Mouse (Mus musculus): ENCODE data around the gene Unc93b1. TPM values are rescaled to one million over a fixed set of nuclear protein-coding genes. Genes with fewer than 3 reads are reported as not detected.

The Unc93b1 gene
- polyA plus RNA-seq (2016; fragmentation: Nextera tagmentation; extraction: Ambion mirVana) = 11.7 and 12.1 TPM in 2 replicates

DNA sequence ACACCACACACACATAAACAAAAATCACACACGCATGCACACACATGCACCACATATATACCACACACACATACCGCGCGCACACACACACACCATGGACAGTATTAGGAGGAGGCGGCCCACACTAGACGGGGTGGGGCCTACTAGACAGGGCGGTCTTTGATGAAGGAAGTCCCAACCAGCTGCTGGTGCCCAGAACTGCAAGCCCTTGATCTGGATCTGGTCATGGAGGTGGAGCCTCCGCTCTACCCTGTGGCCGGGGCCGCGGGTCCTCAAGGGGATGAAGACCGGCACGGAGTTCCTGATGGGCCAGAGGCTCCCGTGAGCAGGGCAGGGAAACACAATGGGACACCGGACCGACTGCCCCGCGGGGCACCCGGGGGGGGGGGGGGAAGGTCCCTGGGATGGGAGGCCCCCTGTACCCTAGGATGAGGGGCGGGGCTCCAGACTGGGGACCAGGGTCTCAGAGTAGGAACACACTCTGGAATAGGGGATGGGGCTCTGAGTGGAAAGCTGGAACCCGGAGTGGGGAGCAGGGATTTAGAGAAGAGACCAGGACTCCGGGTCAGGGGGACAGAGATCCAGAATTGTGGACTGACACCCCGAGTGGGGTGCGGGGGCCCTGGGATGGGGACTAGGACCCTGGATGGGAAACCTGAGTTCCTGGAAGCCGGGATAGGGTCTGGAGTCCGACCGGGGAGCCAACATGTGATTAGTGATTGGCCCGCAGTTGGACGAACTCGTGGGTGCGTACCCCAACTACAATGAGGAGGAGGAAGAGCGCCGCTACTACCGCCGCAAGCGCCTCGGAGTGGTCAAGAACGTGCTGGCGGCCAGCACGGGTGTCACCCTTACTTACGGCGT is at the start of gene Unc93b1:
Unc93b1 (plus strand) TSS at position 155 of the 864 bp plus-strand sequence.
- ATAC-seq (ENCODE audit: insufficient number of reproducible peaks, insufficient read depth, low FRiP score, low TSS enrichment, low read depth) = peak; percentile 86
- H3K9ac ChIP-seq (replicated peaks) = peak within 1 kb of the TSS; percentile 56
- 5% methylated on average over 42 of the region's 42 CpGs for WGBS

DNA sequence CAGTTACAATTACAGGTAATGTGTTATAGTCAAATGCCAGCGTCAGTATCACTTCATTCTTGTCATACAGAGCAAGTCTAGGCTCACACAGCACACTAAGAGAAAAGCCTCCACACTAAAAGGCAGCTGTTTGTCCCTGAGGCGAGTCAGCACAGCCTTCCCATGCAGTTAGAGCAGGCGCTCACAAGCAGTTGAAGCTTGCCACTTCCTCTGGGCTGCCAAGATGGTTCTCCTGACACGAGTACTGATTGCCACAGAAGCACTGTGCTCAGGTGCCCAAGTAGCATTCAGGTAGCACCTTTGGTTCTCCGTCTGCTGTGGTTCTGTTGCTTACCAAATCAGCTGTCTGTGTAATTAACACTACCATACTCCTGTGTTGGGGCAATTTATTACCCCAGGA is 45.9 kb upstream of the Unc93b1 start:
- ATAC-seq (ENCODE audit: insufficient number of reproducible peaks, insufficient read depth, low FRiP score, low TSS enrichment, low read depth) = no peak
- WGBS = 87% methylated on average over 5 of the region's 5 CpGs
- no peak overlapping the region for H3K4me2 ChIP-seq
- no peak overlapping the region for H3K9ac ChIP-seq (replicated peaks)
- no peaks in the 10 kb centered on the region for H3K4me1 ChIP-seq (replicated peaks)
- no peaks in the 10 kb centered on the region for H3K9me3 ChIP-seq
- no peak overlapping the region for H3K27ac ChIP-seq
- H3K36me3 ChIP-seq = peaks cover 89% of the 10 kb centered on the region
- no peak overlapping the region for H3K4me3 ChIP-seq (replicated peaks)
- no peaks in the 10 kb centered on the region for H3K27me3 ChIP-seq

More for the DNA sequence above, at the start of gene Unc93b1:
- Histone ChIP-seq H3K27ac (no peak within 1 kb of the TSS), H3K36me3 (no peaks in the 10 kb centered on the region), H3K27me3 (peaks cover 12% of the 10 kb centered on the region; the same call in 1 of the 2 replicates), H3K4me2 (peak within 1 kb of the TSS; percentile 87), H3K4me3 (replicated peaks) (peak within 1 kb of the TSS; percentile 50), H3K9me3 (no peaks in the 10 kb centered on the region), H3K4me1 (replicated peaks) (peaks cover 12% of the 10 kb centered on the region)

DNA sequence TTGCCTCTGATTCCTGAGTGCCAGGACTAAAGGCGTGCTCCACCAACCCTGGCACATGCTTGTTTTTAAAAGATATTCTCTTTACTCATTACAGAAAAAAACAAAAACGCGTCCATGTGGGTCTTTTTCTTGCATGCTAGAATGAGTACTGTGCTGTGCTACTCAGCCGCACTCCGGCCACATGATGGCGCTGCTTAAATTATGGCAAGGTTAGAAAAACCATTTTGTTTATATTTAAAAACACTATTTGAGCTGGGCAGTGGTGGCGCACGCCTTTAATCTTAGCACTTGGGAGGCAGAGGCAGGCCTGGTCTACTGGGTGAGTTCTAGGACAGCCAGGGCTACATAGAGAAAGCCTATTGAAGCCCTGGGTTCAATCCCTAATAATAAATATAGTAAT is 44.8 kb upstream of the Unc93b1 start:
- Histone ChIP-seq H3K27me3 (no peaks in the 10 kb centered on the region), H3K4me2 (no peak overlapping the region), H3K27ac (no peak overlapping the region), H3K4me1 (replicated peaks) (no peaks in the 10 kb centered on the region), H3K9ac (replicated peaks) (no peak overlapping the region), H3K4me3 (replicated peaks) (no peak overlapping the region), H3K36me3 (peaks cover 96% of the 10 kb centered on the region), H3K9me3 (no peaks in the 10 kb centered on the region)
- 90% methylated on average over 8 of the region's 8 CpGs for WGBS
- ATAC-seq (ENCODE audit: insufficient number of reproducible peaks, insufficient read depth, low FRiP score, low TSS enrichment, low read depth) = no peak

- no peak overlapping the region for H3K27ac ChIP-seq
- ATAC-seq (ENCODE audit: insufficient number of reproducible peaks, insufficient read depth, low FRiP score, low TSS enrichment, low read depth) = no peak
- H3K4me2 ChIP-seq = no peak overlapping the region
- no peaks in the 10 kb centered on the region for H3K9me3 ChIP-seq
- no peak overlapping the region for H3K4me3 ChIP-seq (replicated peaks)
- H3K9ac ChIP-seq (replicated peaks) = no peak overlapping the region
- H3K4me1 ChIP-seq (replicated peaks) = no peaks in the 10 kb centered on the region
- WGBS = 89% methylated on average over 4 of the region's 4 CpGs
- H3K27me3 ChIP-seq = no peaks in the 10 kb centered on the region
- peaks cover 98% of the 10 kb centered on the region for H3K36me3 ChIP-seq
Observed at GRCm38 (mm10) chr19:3893545-3894116, 41.4 kb upstream of the Unc93b1 start.

- no peaks in the 10 kb centered on the region for H3K27me3 ChIP-seq
- WGBS = 90% methylated on average over 2 of the region's 2 CpGs
- no peak for ATAC-seq (ENCODE audit: insufficient number of reproducible peaks, insufficient read depth, low FRiP score, low TSS enrichment, low read depth)
Observed at GRCm38 (mm10) chr19:3894294-3894693, 40.7 kb upstream of the Unc93b1 start.

GRCm38 (mm10) chr19:3895171-3895631 is 39.8 kb upstream of the Unc93b1 start:
- Histone ChIP-seq H3K36me3 (peaks cover 98% of the 10 kb centered on the region), H3K9ac (replicated peaks) (no peak overlapping the region), H3K27ac (peak overlapping the region; percentile 45; the same call in 1 of the 2 replicates), H3K4me2 (no peak overlapping the region), H3K27me3 (no peaks in the 10 kb centered on the region), H3K4me3 (replicated peaks) (no peak overlapping the region), H3K9me3 (no peaks in the 10 kb centered on the region), H3K4me1 (replicated peaks) (no peaks in the 10 kb centered on the region)
- 0 out of 2 replicates have a peak, but pooled peaks have one; percentile 13 for ATAC-seq (ENCODE audit: insufficient number of reproducible peaks, insufficient read depth, low FRiP score, low TSS enrichment, low read depth)
- WGBS = 29% methylated on average over 3 of the region's 3 CpGs

More at GRCm38 (mm10) chr19:3894294-3894693, 40.7 kb upstream of the Unc93b1 start:
- H3K4me3 ChIP-seq (replicated peaks) = no peak overlapping the region
- H3K4me2 ChIP-seq = no peak overlapping the region
- peaks cover 98% of the 10 kb centered on the region for H3K36me3 ChIP-seq
- no peak overlapping the region for H3K9ac ChIP-seq (replicated peaks)
- no peaks in the 10 kb centered on the region for H3K9me3 ChIP-seq
- H3K27ac ChIP-seq = no peak overlapping the region
- H3K4me1 ChIP-seq (replicated peaks) = no peaks in the 10 kb centered on the region

DNA sequence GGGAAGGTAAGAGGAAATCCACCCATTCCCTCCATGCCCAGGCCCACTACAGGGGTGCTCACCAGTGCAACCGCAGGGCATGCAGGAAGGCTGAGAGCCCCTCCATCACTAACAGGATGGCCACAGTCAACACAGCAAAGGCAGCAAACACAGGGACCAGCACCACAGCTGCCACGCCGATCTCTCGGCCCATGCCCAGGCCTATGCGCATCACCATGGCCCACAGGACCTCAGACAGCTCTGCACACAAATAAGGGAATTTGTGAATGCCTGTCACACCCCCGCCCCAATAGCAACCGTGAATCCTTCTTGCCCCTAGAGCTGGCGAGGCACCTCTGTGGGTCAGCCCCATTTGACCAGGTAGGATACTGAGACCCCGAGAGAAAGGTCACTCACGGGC is 38.8 kb upstream of the Unc93b1 start:
- Histone ChIP-seq H3K36me3 (peaks cover 91% of the 10 kb centered on the region), H3K27me3 (no peaks in the 10 kb centered on the region), H3K4me3 (replicated peaks) (no peak overlapping the region), H3K9ac (replicated peaks) (no peak overlapping the region), H3K9me3 (no peaks in the 10 kb centered on the region), H3K4me2 (no peak overlapping the region), H3K4me1 (replicated peaks) (no peaks in the 10 kb centered on the region), H3K27ac (no peak overlapping the region)
- no peak for ATAC-seq (ENCODE audit: insufficient number of reproducible peaks, insufficient read depth, low FRiP score, low TSS enrichment, low read depth)
- WGBS = 94% methylated on average over 10 of the region's 10 CpGs

DNA sequence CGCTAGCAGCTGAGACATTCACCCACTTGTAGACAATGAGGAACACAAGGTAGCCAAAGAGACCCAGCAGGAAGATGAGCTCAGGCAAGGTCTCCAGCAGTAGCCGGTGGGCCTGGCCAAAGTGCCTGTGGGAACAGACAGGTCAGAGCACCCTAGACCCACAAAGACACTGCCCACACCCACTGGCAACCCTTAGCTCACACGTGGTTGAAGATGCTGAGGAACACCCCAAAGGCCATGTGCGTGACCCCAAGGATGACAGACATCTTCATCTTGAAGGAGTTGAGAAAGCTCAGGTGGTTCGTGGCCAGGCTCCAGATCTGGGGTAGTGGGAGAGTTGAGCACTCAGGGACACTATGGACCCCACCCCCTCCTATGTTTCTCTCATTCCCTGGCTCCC is 37.4 kb upstream of the Unc93b1 start:
- Histone ChIP-seq H3K9me3 (no peaks in the 10 kb centered on the region), H3K4me1 (replicated peaks) (no peaks in the 10 kb centered on the region), H3K4me3 (replicated peaks) (no peak overlapping the region), H3K27me3 (no peaks in the 10 kb centered on the region), H3K36me3 (peaks cover 91% of the 10 kb centered on the region), H3K4me2 (no peak overlapping the region), H3K9ac (replicated peaks) (no peak overlapping the region), H3K27ac (no peak overlapping the region)
- 90% methylated on average over 5 of the region's 5 CpGs for WGBS
- ATAC-seq (ENCODE audit: insufficient number of reproducible peaks, insufficient read depth, low FRiP score, low TSS enrichment, low read depth) = no peak

GRCm38 (mm10) chr19:3898952-3899351 is 36.0 kb upstream of the Unc93b1 start:
- Histone ChIP-seq H3K27me3 (no peaks in the 10 kb centered on the region), H3K9ac (replicated peaks) (no peak overlapping the region), H3K4me3 (replicated peaks) (no peak overlapping the region), H3K27ac (no peak overlapping the region), H3K36me3 (peaks cover 89% of the 10 kb centered on the region), H3K4me2 (no peak overlapping the region), H3K9me3 (no peaks in the 10 kb centered on the region), H3K4me1 (replicated peaks) (peaks cover under 1% of the 10 kb centered on the region; the same call in 1 of the 2 replicates)
- ATAC-seq (ENCODE audit: insufficient number of reproducible peaks, insufficient read depth, low FRiP score, low TSS enrichment, low read depth) = no peak
- 87% methylated on average over 7 of the region's 7 CpGs for WGBS

- H3K9me3 ChIP-seq = no peaks in the 10 kb centered on the region
- no peak for ATAC-seq (ENCODE audit: insufficient number of reproducible peaks, insufficient read depth, low FRiP score, low TSS enrichment, low read depth)
- no peak overlapping the region for H3K9ac ChIP-seq (replicated peaks)
- no peak overlapping the region for H3K27ac ChIP-seq
- WGBS = 91% methylated on average over 4 of the region's 4 CpGs
- H3K4me2 ChIP-seq = no peak overlapping the region
- no peak overlapping the region for H3K4me3 ChIP-seq (replicated peaks)
- H3K4me1 ChIP-seq (replicated peaks) = peaks cover 7% of the 10 kb centered on the region; the same call in 1 of the 2 replicates
- H3K27me3 ChIP-seq = no peaks in the 10 kb centered on the region
- peaks cover 83% of the 10 kb centered on the region for H3K36me3 ChIP-seq
Observed at GRCm38 (mm10) chr19:3899618-3900017, 35.4 kb upstream of the Unc93b1 start.

DNA sequence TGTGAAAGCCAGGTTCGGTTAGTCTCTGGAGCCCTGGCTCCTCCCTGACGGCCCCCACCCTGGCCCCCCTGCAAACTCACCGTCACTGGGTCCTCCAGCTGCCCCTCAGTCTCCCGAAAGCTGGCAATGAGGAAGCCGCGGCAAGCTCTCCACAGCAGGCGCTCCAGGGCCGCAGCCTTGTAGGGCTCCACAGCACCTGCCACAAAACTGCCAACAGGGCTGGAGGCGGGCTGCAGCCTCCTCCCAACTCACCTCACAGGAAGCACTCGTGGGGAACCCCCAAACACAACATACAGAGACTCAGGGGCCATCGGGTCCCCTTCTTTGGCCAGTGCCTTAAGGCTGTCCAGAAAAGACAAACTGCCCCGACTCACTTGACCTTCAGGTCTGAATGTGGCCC is 32.0 kb upstream of the Unc93b1 start:
- Histone ChIP-seq H3K4me3 (replicated peaks) (no peak overlapping the region), H3K9ac (replicated peaks) (no peak overlapping the region), H3K9me3 (no peaks in the 10 kb centered on the region), H3K27ac (no peak overlapping the region), H3K27me3 (no peaks in the 10 kb centered on the region), H3K4me2 (no peak overlapping the region), H3K36me3 (peaks cover 51% of the 10 kb centered on the region), H3K4me1 (replicated peaks) (peaks cover 34% of the 10 kb centered on the region)
- 79% methylated on average over 12 of the region's 12 CpGs for WGBS
- no peak for ATAC-seq (ENCODE audit: insufficient number of reproducible peaks, insufficient read depth, low FRiP score, low TSS enrichment, low read depth)

All from limb, embryonic 12.5 days (tissue).